Mouse (Mus musculus): Measurements from ENCODE around the gene Endog. TPM values are rescaled to one million over a fixed set of nuclear protein-coding genes. Genes with fewer than 3 reads are reported as not detected.

Endog gene
- total RNA-seq, 2 experiments from 2014 or later: 18.6 to 23.3 TPM

DNA sequence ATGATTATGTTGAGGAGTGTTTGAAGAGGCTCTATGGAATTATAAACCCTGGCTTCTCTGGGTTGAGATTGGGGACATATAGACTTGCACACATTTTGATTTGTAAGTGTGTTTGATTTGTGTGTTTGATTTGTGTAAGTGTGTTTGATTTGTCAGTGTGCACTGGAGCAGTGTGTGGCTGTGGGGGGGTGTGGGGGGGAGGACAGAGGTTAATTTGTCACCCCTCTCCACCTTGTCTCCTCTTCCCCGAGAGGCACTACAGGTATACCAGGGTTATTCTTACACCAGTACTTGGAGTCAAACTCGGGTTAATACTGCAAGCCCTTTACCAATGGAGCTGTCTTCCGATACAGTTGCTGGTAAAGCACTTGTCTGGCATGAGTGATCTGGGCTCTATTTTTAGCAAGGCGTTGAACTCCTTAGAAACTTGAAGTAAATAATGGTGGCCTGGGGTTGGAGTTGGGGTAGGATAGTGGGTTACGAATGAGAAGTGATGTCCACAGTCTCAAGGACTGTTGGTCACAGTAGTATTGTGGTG, 29.2 kb downstream of the Endog start:
- no peak for DNase-seq (ENCODE audit: extremely low spot score in 1 of 2, low spot score in 2 of 2)
- intact Hi-C loops (cut with DNase I): no loop called here

DNA sequence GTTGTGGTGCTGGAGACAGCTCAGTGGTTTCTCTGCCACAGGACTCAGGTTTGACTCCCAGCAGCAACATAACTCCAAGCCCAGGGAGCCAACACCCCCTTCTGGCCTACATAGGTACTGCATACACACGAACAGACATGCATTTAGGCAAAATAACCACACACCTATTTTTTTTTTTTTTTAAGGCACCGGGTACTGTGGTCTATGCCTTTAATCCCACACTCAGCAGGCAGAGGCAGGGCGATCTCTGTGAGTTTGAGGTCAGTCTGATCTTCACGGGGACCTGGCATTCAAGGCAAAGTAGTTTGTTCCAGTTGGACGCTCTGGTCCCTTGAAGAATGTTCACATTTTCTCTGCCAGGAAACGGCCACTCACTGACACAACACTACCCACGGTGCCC, 32.1 kb downstream of the Endog start:
- intact Hi-C loops (cut with DNase I): no loop called here
- DNase-seq (ENCODE audit: extremely low spot score in 1 of 2, low spot score in 2 of 2): peak in 1 of 2 experiments; percentile 29

DNA sequence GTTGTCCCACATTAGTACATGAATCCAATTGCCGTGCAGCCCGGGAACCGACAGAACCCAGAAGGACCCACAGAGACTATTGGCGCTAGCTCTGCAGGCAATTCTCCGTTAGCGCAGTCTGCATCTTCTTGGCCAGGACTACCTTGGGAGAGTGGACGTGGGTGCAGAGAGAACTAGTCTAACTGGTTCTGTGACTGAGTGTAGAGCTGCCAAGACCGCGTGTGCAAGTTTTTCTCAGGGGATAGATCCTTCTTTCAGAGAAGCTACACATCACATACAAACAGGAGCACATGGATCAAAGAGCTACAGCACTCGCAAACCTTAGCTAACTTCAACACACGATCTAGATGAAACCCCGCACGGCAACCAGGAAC, 33.9 kb downstream of the Endog start:
- intact Hi-C loops (cut with DNase I): no loop called here
- DNase-seq (ENCODE audit: extremely low spot score in 1 of 2, low spot score in 2 of 2): peak; percentile 11 to 27

DNA sequence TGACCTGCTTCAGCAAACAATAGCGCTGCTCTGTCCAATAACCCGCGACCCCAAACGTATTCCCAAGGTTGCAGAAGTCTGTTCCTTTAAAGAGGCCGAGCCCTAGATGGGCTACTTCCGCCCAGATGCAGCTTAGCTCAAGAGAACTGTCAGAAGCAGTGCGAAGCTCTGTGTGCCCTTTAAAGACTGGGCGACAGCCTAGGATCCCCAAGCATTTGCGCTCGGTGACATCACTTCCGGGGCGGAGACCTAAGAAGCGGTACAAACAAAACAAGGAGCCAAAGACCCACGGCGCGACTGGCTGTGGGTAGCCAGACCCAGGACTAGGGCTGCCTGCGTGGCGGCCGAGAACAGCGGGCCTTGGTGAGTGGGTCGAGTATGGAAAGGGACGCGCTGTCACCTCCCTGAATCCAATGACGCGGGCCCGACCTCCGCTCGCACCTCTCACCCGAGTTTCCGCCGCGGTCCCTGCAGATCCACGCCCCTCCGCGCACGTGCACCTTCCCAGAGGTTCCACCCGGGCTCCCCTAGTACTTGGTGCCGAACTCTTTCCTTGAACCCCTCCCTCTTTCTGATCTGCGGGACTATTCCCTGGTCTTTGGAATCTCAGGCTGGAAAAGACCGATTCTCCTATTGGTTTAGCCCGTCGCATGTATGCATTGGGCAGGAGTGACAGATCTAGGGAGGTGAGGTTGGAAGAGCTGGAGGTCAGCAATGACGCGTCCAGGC, 34.5 kb downstream of the Endog start, which contains the start of gene Kyat1:
TSS of gene Kyat1 (minus strand) at position 219 of the 729 bp plus-strand sequence.
- DNase-seq (ENCODE audit: extremely low spot score in 1 of 2, low spot score in 2 of 2): peak; percentile 92 to 94
- intact Hi-C loops (cut with DNase I): no loop called here

DNA sequence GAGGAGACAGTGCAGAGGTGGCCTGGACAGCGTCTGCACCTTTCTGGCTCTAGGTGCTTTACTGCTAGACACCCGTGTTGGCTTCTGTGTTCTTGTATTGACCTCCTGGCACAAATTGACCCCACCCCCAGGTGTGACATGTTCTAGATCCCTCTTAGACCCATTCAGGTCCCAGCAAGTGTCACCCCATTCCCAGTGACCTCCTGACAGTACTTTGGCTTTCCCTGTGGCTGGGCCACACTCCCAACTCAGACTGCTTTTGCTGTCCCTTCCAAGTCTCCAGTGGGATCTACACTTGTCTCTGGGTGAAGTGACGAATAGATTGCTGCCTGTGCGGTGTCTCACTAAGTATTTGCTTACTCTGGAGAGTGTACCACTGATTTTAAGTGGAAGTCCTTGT, 36.1 kb downstream of the Endog start:
- no peak for DNase-seq (ENCODE audit: extremely low spot score in 1 of 2, low spot score in 2 of 2)
- intact Hi-C loops (cut with DNase I): no loop called here

DNA sequence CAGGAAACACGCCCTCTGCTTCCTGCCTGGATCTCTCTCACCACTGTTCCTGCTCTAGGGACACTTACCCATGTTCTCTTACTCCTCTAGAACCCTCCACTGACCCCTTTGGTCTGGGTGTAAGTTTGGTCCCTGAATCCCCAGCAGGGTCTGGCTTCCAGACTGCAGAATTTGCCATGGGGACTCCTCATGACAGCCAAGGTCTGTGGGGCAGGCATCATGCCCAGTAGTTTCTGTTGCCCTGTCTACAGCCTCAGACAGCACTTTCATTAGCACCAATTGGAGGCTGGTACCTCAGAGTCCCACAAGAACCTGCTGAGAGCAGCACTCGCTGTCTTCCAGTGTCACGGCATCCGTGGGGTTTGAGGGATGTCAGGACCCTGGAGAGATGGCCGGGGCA, 36.6 kb downstream of the Endog start:
- intact Hi-C loops (cut with DNase I): no loop called here
- no peak for DNase-seq (ENCODE audit: extremely low spot score in 1 of 2, low spot score in 2 of 2)

DNA sequence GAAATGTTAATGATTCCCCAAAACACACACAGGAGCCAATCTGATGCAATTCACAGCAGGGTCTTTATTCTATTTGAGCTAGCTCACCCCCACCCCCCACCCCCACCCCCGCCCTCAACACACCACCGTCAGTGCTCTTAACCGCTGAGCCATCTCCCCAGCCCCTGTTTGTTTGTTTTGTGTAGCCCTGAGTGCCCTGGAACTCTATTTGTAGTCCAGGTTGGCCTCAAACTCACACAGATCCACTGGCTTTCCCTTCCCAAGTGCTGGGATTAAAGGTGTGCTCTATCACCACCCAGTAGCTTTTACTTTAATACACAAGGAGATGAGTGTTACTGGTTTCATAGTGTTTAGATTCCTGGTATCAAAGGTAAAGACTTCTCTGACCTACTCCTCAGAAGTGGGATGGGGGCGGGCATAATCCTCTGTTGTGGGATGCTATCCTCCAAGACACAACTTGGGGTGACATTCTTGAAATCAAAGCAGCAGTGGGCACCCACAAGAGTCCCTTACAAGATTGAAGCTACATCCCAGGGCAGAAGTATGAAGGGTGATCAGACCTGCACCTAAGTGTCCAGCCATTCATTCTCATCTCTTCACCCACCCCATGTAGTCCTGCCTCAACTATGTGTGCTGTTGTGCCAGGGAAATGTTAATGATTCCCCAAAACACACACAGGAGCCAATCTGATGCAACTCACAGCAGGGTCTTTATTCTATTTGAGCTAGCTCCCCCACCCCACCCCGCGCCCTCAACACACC, 40.3 kb downstream of the Endog start:
- DNase-seq (ENCODE audit: extremely low spot score in 1 of 2, low spot score in 2 of 2): no peak
- intact Hi-C loops (cut with DNase I): no loop called here

DNA sequence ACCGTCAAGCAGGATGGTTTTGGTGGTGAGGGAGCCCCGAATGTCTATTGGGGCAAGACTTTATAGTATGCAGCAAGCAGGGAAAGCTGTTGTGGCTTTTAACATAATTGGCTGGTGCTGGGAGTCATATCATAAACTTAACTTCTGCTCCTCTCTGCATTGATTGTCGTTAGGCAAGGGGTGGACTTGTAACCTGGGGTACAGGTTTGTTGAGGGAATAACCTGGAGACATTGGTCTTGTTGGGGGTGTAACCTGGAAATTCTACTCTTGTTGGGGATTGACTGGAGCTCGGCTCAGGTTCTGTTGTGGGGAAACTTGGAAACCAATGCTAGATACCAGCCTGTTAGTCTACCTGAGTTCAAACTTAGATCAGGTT, 40.9 kb downstream of the Endog start:
- no peak for DNase-seq (ENCODE audit: extremely low spot score in 1 of 2, low spot score in 2 of 2)
- intact Hi-C loops (cut with DNase I): no loop called here

DNA sequence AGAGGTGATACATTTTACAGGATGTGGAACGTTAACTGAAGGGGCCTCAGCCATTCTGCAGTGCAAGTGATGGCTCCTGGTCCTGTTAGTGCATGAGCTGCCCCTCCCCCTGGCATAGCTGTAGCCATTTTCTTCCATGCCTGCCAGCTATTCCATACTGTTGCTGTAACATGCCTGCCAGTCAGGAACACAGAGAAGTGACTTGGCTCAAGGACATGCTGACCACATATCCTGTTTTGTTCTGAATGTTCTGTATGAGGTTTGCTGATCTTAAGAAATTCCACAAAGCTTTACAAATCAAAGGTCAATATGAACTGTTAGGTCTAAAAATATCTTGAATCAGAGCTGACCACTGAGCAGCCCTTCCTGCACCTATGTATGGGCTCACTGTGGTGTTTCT, 41.7 kb downstream of the Endog start:
- no peak for DNase-seq (ENCODE audit: extremely low spot score in 1 of 2, low spot score in 2 of 2)
- intact Hi-C loops (cut with DNase I): no loop called here

DNA sequence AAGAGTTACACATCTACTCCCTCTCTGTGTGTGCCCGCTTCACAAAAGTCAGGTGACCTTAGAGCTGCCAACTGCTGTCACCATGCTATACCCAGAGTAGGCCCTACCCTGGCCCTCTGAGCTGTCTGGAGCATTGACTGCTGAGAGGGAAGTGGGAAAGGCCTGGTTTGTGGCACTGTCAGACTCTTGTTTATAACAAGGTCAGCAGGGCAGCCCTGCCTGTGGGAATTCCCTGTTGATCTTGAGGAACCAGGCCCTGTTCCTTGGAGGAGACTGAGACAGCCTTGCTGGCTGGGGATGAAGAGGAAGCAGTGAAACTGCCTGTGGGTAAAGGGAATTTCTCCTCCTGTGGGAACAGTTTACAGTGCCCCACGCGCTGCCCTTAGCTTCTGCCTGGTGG, 43.5 kb downstream of the Endog start:
- intact Hi-C loops (cut with DNase I): no loop called here
- DNase-seq (ENCODE audit: extremely low spot score in 1 of 2, low spot score in 2 of 2): no peak

DNA sequence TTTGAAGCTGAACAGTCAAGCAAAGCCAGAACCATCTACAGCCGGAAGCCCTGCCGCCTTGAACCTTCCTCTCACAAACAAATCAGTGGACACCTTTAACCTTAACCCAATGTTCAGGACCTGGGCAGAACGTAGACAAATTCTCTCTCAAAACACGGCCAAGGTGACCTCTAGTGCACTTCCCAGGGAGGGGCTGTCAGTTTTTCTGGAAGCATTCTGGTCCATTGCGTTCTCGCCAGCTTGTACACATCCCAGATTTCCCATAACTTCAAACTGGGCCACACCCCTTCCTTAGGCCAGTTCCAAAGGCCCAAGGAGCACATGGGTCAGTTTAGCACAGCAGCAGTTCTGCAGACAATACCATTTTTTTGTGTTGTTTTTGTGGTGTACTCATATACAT, 44.2 kb downstream of the Endog start:
- intact Hi-C loops (cut with DNase I): no loop called here
- DNase-seq (ENCODE audit: extremely low spot score in 1 of 2, low spot score in 2 of 2): no peak

DNA sequence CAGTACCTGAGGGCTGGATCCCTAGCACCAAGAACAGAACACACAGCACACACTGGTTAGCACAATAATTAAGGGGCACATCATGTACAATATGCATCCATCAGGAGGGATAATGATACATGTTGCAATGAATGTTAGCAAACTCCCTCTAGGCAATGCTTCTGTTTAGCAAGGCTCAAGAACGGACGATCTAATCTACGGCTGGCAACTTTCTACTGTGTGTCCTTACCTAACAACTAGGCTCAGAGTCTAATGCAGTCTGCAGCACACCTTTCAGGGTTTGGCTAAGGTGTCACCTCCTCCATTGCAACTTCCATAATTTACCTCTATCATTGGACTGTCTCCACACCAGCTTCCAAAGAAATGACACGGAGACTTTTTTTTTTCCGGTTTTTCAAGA, 45.0 kb downstream of the Endog start:
- intact Hi-C loops (cut with DNase I): no loop called here
- no peak for DNase-seq (ENCODE audit: extremely low spot score in 1 of 2, low spot score in 2 of 2)

Other genes with a start within 250 kb of the Endog start
- gene Gle1, start 236.1 kb upstream of the Endog start, total RNA-seq (2021): 10 to 100 TPM; 40.8 to 46.6 TPM
- 1,000 to 10,000 TPM; 1,035 to 1,062 TPM for gene Sptan1, start 205.9 kb upstream of the Endog start, total RNA-seq (2021)
- 10 to 100 TPM; 50.0 to 52.1 TPM for gene Wdr34, start 122.6 kb upstream of the Endog start, total RNA-seq (2021)
- 100 to 1,000 TPM; 219 to 220 TPM for gene Set, start 114.1 kb upstream of the Endog start, total RNA-seq (2021)
- gene Pkn3, start 93.8 kb upstream of the Endog start, total RNA-seq (2021): 1 to 10 TPM; 1.6 TPM
- gene Zdhhc12, start 77.8 kb upstream of the Endog start, total RNA-seq (2021): 10 to 100 TPM; 16.8 to 20.8 TPM
- 100 to 1,000 TPM; 110 to 116 TPM for gene Zer1, start 46.9 kb upstream of the Endog start, total RNA-seq (2021)
- 10 to 100 TPM; 60.4 to 71.5 TPM for gene Tbc1d13, start 37.7 kb upstream of the Endog start, total RNA-seq (2021)
- 10 to 100 TPM; 37.0 to 40.3 TPM for gene Spout1, start 7.0 kb downstream of the Endog start, total RNA-seq (2021)
- 10 to 100 TPM; 13.1 to 15.8 TPM for gene Kyat1, start 34.4 kb downstream of the Endog start, total RNA-seq (2021)
- gene Lrrc8a, start 66.2 kb downstream of the Endog start, total RNA-seq (2021): 10 to 100 TPM; 47.8 to 51.9 TPM
- 1 to 10 TPM; 6.3 to 7.3 TPM for gene Gm28035, start 69.1 kb downstream of the Endog start, total RNA-seq (2021)
- 10 to 100 TPM; 14.2 to 14.6 TPM for gene Phyhd1, start 94.7 kb downstream of the Endog start, total RNA-seq (2021)
- gene Gm28038, start 109.5 kb downstream of the Endog start, total RNA-seq (2021): not detected
- gene Dolk, start 114.8 kb downstream of the Endog start, total RNA-seq (2021): 10 to 100 TPM; 25.8 to 28.8 TPM
- gene Nup188, start 114.9 kb downstream of the Endog start, total RNA-seq (2021): 10 to 100 TPM; 23.7 to 23.9 TPM
- gene Sh3glb2, start 187.8 kb downstream of the Endog start, total RNA-seq (2021): 100 to 1,000 TPM; 219 to 230 TPM
- gene Miga2, start 192.7 kb downstream of the Endog start, total RNA-seq (2021): 100 to 1,000 TPM in 1 of 2 experiments, 10 to 100 TPM in 1; 95.4 to 108 TPM
- 10 to 100 TPM; 35.6 to 36.4 TPM for gene Dolpp1, start 220.8 kb downstream of the Endog start, total RNA-seq (2021)
- 10 to 100 TPM; 39.7 to 40.3 TPM for gene Crat, start 244.3 kb downstream of the Endog start, total RNA-seq (2021)
- gene Ptpa, start 244.5 kb downstream of the Endog start, total RNA-seq (2021): 100 to 1,000 TPM; 144 to 145 TPM